Mouse (Mus musculus): Measurements from ENCODE around the gene Naglu. TPM values are rescaled to one million over a fixed set of nuclear protein-coding genes. Genes with fewer than 3 reads are reported as not detected.

Naglu gene
- polyA plus RNA-seq, 1 experiment from 2014 or later: 25.6 TPM

GRCm38 (mm10) chr11:101045826-101046225 lies 24.0 kb upstream of the Naglu start:
- 92% methylated on average over 4 of the region's 4 CpGs for whole genome bisulfite sequencing
- H3K4me2 ChIP-seq (replicated peaks; ENCODE audit: low read depth): no peak overlapping the region
- no peak overlapping the region for H3K9ac ChIP-seq (ENCODE audit: low read depth, low read length)
- H3K27me3 ChIP-seq (replicated peaks; ENCODE audit: control insufficient read depth, insufficient read depth, low read length): no peaks in the 10 kb centered on the region
- ATAC-seq: no peak
- H3K9me3 ChIP-seq (ENCODE audit: control insufficient read depth): no peaks in the 10 kb centered on the region
- no peak overlapping the region for H3K27ac ChIP-seq (ENCODE audit: low read depth, low read length)
- H3K4me1 ChIP-seq (replicated peaks; ENCODE audit: control insufficient read depth, insufficient read depth, low read length): no peaks in the 10 kb centered on the region
- no peak overlapping the region for H3K4me3 ChIP-seq (ENCODE audit: low read depth, low read length)
- no peak for TF ChIP-seq CTCF (IDR thresholded peaks at IDR 0.05; ENCODE audit: low read depth)
- H3K36me3 ChIP-seq (ENCODE audit: control insufficient read depth, insufficient read depth): peaks cover 68% of the 10 kb centered on the region

GRCm38 (mm10) chr11:101046440-101046839 lies 23.4 kb upstream of the Naglu start:
- Histone ChIP-seq H3K4me1 (replicated peaks; ENCODE audit: control insufficient read depth, insufficient read depth, low read length) (no peaks in the 10 kb centered on the region), H3K9ac (ENCODE audit: low read depth, low read length) (no peak overlapping the region), H3K27me3 (replicated peaks; ENCODE audit: control insufficient read depth, insufficient read depth, low read length) (no peaks in the 10 kb centered on the region), H3K4me3 (ENCODE audit: low read depth, low read length) (no peak overlapping the region), H3K9me3 (ENCODE audit: control insufficient read depth) (no peaks in the 10 kb centered on the region), H3K4me2 (replicated peaks; ENCODE audit: low read depth) (no peak overlapping the region), H3K27ac (ENCODE audit: low read depth, low read length) (no peak overlapping the region), H3K36me3 (ENCODE audit: control insufficient read depth, insufficient read depth) (peaks cover 68% of the 10 kb centered on the region)
- ATAC-seq: no peak
- no peak for TF ChIP-seq CTCF (IDR thresholded peaks at IDR 0.05; ENCODE audit: low read depth)
- WGBS: 63% methylated on average over 9 of the region's 9 CpGs

GRCm38 (mm10) chr11:101047502-101047901 lies 22.3 kb upstream of the Naglu start:
- WGBS: 83% methylated on average over 3 of the region's 3 CpGs
- no peak overlapping the region for H3K4me2 ChIP-seq (replicated peaks; ENCODE audit: low read depth)
- no peaks in the 10 kb centered on the region for H3K9me3 ChIP-seq (ENCODE audit: control insufficient read depth)
- no peaks in the 10 kb centered on the region for H3K4me1 ChIP-seq (replicated peaks; ENCODE audit: control insufficient read depth, insufficient read depth, low read length)
- H3K27me3 ChIP-seq (replicated peaks; ENCODE audit: control insufficient read depth, insufficient read depth, low read length): no peaks in the 10 kb centered on the region
- peaks cover 71% of the 10 kb centered on the region for H3K36me3 ChIP-seq (ENCODE audit: control insufficient read depth, insufficient read depth)
- no peak overlapping the region for H3K4me3 ChIP-seq (ENCODE audit: low read depth, low read length)
- no peak overlapping the region for H3K27ac ChIP-seq (ENCODE audit: low read depth, low read length)
- H3K9ac ChIP-seq (ENCODE audit: low read depth, low read length): no peak overlapping the region
- no peak for ATAC-seq
- TF ChIP-seq CTCF (IDR thresholded peaks at IDR 0.05; ENCODE audit: low read depth): no peak

- no peak for TF ChIP-seq CTCF (IDR thresholded peaks at IDR 0.05; ENCODE audit: low read depth)
- Histone ChIP-seq H3K4me2 (replicated peaks; ENCODE audit: low read depth) (no peak overlapping the region), H3K9me3 (ENCODE audit: control insufficient read depth) (no peaks in the 10 kb centered on the region), H3K4me3 (ENCODE audit: low read depth, low read length) (no peak overlapping the region), H3K27ac (ENCODE audit: low read depth, low read length) (peak overlapping the region; percentile 22; the same call in 1 of the 2 replicates), H3K4me1 (replicated peaks; ENCODE audit: control insufficient read depth, insufficient read depth, low read length) (no peaks in the 10 kb centered on the region; the same call in 1 of the 2 replicates), H3K27me3 (replicated peaks; ENCODE audit: control insufficient read depth, insufficient read depth, low read length) (no peaks in the 10 kb centered on the region), H3K9ac (ENCODE audit: low read depth, low read length) (no peak overlapping the region), H3K36me3 (ENCODE audit: control insufficient read depth, insufficient read depth) (peaks cover 46% of the 10 kb centered on the region)
- ATAC-seq: no peak
- 81% methylated on average over 9 of the region's 9 CpGs for WGBS
Measured at GRCm38 (mm10) chr11:101050359-101050758, 19.5 kb upstream of the Naglu start.

- Histone ChIP-seq H3K4me2 (replicated peaks; ENCODE audit: low read depth) (no peak overlapping the region), H3K9ac (ENCODE audit: low read depth, low read length) (no peak overlapping the region), H3K27ac (ENCODE audit: low read depth, low read length) (no peak overlapping the region), H3K9me3 (ENCODE audit: control insufficient read depth) (no peaks in the 10 kb centered on the region), H3K36me3 (ENCODE audit: control insufficient read depth, insufficient read depth) (peaks cover 42% of the 10 kb centered on the region), H3K4me1 (replicated peaks; ENCODE audit: control insufficient read depth, insufficient read depth, low read length) (no peaks in the 10 kb centered on the region; the same call in 1 of the 2 replicates), H3K27me3 (replicated peaks; ENCODE audit: control insufficient read depth, insufficient read depth, low read length) (no peaks in the 10 kb centered on the region), H3K4me3 (ENCODE audit: low read depth, low read length) (no peak overlapping the region)
- ATAC-seq: no peak
- TF ChIP-seq CTCF (IDR thresholded peaks at IDR 0.05; ENCODE audit: low read depth): no peak
- 92% methylated on average over 6 of the region's 6 CpGs for WGBS
Measured at GRCm38 (mm10) chr11:101051051-101051493, 18.7 kb upstream of the Naglu start.

GRCm38 (mm10) chr11:101051617-101052016 lies 18.2 kb upstream of the Naglu start:
- Histone ChIP-seq H3K4me1 (replicated peaks; ENCODE audit: control insufficient read depth, insufficient read depth, low read length) (peaks cover 2% of the 10 kb centered on the region), H3K36me3 (ENCODE audit: control insufficient read depth, insufficient read depth) (peaks cover 38% of the 10 kb centered on the region), H3K4me2 (replicated peaks; ENCODE audit: low read depth) (no peak overlapping the region), H3K4me3 (ENCODE audit: low read depth, low read length) (no peak overlapping the region), H3K9ac (ENCODE audit: low read depth, low read length) (no peak overlapping the region), H3K27me3 (replicated peaks; ENCODE audit: control insufficient read depth, insufficient read depth, low read length) (no peaks in the 10 kb centered on the region), H3K9me3 (ENCODE audit: control insufficient read depth) (no peaks in the 10 kb centered on the region), H3K27ac (ENCODE audit: low read depth, low read length) (no peak overlapping the region)
- TF ChIP-seq CTCF (IDR thresholded peaks at IDR 0.05; ENCODE audit: low read depth): no peak
- no peak for ATAC-seq
- WGBS: 88% methylated on average over 8 of the region's 8 CpGs
